Mouse (Mus musculus) forebrain, embryonic 13.5 days (tissue): ENCODE results near the gene 4921507P07Rik. TPM values are rescaled to one million over a fixed set of nuclear protein-coding genes. Genes with fewer than 3 reads are reported as not detected.
A peak's percentile ranks its signal among the peaks of the same experiment; 100 is the strongest.
"Not testable (repeated sequence)": the region's sequence is repeated elsewhere in the genome, so short reads cannot be mapped to it uniquely, and the experiment has no call there.

Experiments used
- ATAC-seq: fragments of 200-750 bp; cut with Nextera tagmentation; 2 replicates; pipeline ENCODE4 v1.8.0; 2017
- H3K27ac ChIP-seq: fragments of 300-500 bp; sonication (generic); 2 replicates; pipeline ENCODE4 v1.5.1; 2015; ENCODE audit warnings: inconsistent platforms, mild to moderate bottlenecking, moderate library complexity
- H3K27me3 ChIP-seq: fragments of 300-500 bp; sonication (generic); 2 replicates; pipeline ENCODE4 v1.6.1; 2015; ENCODE audit warnings: mild to moderate bottlenecking, inconsistent platforms
- H3K36me3 ChIP-seq: fragments of 300-500 bp; sonication (generic); 2 replicates; pipeline ENCODE4 v1.6.1; 2015; ENCODE audit warnings: mild to moderate bottlenecking, inconsistent platforms; ENCODE audit not compliant: poor library complexity, severe bottlenecking
- H3K4me1 ChIP-seq: fragments of 300-500 bp; sonication (generic); 2 replicates; pipeline ENCODE4 v1.6.1; 2015; ENCODE audit warnings: inconsistent platforms
- H3K4me2 ChIP-seq: fragments of 300-500 bp; sonication (generic); 2 replicates; pipeline ENCODE4 v1.6.1; 2015; ENCODE audit warnings: inconsistent platforms, mild to moderate bottlenecking, moderate library complexity
- H3K4me3 ChIP-seq: fragments of 300-500 bp; sonication (generic); 2 replicates; pipeline ENCODE4 v1.5.1; 2015; ENCODE audit warnings: mild to moderate bottlenecking, inconsistent platforms
- H3K9ac ChIP-seq: fragments of 300-500 bp; sonication (generic); 2 replicates; pipeline ENCODE4 v1.6.1; 2015; ENCODE audit warnings: mild to moderate bottlenecking, inconsistent platforms
- H3K9me3 ChIP-seq: fragments of 300-500 bp; sonication (generic); replicated peaks from 2 replicates; pipeline ENCODE4 v1.6.1; 2016; ENCODE audit warnings: inconsistent platforms
- WGBS: fragments of 180-500 bp; shearing (Covaris S2); methylation state at CpG from one replicate; pipeline ENCODE4 v1.1.7; 2015; 5-methylcytosine and 5-hydroxymethylcytosine counted together
- polyA plus RNA-seq: library from polyadenylated mRNA; unstranded; fragments of >200 nt; fragmentation: Nextera tagmentation; extraction: Ambion mirVana; gene quantifications from 2 replicates; pipeline ENCODE4 v1.2.1, GENCODE M21; 2015

4921507P07Rik gene
- polyA plus RNA-seq, 1 experiment from 2014 or later: 0.62 TPM

GRCm38 (mm10) chr6:50588251-50588650 lies 8.2 kb downstream of the 4921507P07Rik start:
- H3K9ac ChIP-seq: no peak overlapping the region
- H3K9me3 ChIP-seq: no peaks in the 10 kb centered on the region
- H3K27me3 ChIP-seq: no peaks in the 10 kb centered on the region
- 95% methylated on average over 1 of the region's 1 CpGs for WGBS
- no peak overlapping the region for H3K4me2 ChIP-seq
- H3K4me3 ChIP-seq: no peak overlapping the region
- no peak for ATAC-seq
- H3K27ac ChIP-seq: no peak overlapping the region
- no peaks in the 10 kb centered on the region for H3K36me3 ChIP-seq
- no peaks in the 10 kb centered on the region for H3K4me1 ChIP-seq

- H3K4me2 ChIP-seq: no peak overlapping the region
Observed at GRCm38 (mm10) chr6:50587412-50587811, 9.0 kb downstream of the 4921507P07Rik start.

DNA sequence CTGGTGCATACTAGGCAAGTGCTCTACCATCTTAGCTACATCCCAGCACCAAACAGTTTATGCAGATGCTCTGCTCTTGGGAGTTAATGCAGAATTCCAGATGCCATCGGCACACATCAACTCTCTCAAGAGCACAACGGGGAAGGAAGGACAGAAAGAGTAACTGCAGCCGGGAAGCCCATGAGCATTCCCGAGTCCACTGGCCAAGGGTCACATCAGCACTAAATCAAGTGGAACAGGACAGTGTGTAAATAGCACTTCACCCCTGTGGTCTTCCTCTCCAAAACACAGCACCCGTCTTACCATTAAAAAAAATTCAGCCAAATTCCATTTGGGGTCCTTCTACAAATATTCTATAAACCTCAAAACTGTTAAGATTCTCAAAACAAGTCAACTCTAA lies 10.1 kb downstream of the 4921507P07Rik start:
- H3K27me3 ChIP-seq: no peaks in the 10 kb centered on the region
- no peak overlapping the region for H3K4me2 ChIP-seq
- 90% methylated on average over 5 of the region's 5 CpGs for WGBS
- H3K4me3 ChIP-seq: no peak overlapping the region
- no peak overlapping the region for H3K9ac ChIP-seq
- H3K27ac ChIP-seq: no peak overlapping the region
- H3K36me3 ChIP-seq: no peaks in the 10 kb centered on the region
- no peaks in the 10 kb centered on the region for H3K9me3 ChIP-seq
- ATAC-seq: no peak
- H3K4me1 ChIP-seq: no peaks in the 10 kb centered on the region

More at GRCm38 (mm10) chr6:50587412-50587811, 9.0 kb downstream of the 4921507P07Rik start:
- Histone ChIP-seq H3K4me3 (no peak overlapping the region), H3K27ac (no peak overlapping the region), H3K9me3 (no peaks in the 10 kb centered on the region), H3K4me1 (no peaks in the 10 kb centered on the region), H3K27me3 (no peaks in the 10 kb centered on the region), H3K36me3 (no peaks in the 10 kb centered on the region), H3K9ac (no peak overlapping the region)
- WGBS: 94% methylated on average over 2 of the region's 2 CpGs
- no peak for ATAC-seq

GRCm38 (mm10) chr6:50585733-50586132 lies 10.7 kb downstream of the 4921507P07Rik start:
- H3K27me3 ChIP-seq: no peaks in the 10 kb centered on the region
- H3K4me3 ChIP-seq: no peak overlapping the region
- no peaks in the 10 kb centered on the region for H3K4me1 ChIP-seq
- H3K4me2 ChIP-seq: no peak overlapping the region
- ATAC-seq: no peak
- 88% methylated on average over 7 of the region's 7 CpGs for WGBS
- H3K27ac ChIP-seq: no peak overlapping the region
- no peak overlapping the region for H3K9ac ChIP-seq
- no peaks in the 10 kb centered on the region for H3K36me3 ChIP-seq
- no peaks in the 10 kb centered on the region for H3K9me3 ChIP-seq

- H3K27me3 ChIP-seq: no peaks in the 10 kb centered on the region
- H3K4me3 ChIP-seq: no peak overlapping the region
- no peaks in the 10 kb centered on the region for H3K36me3 ChIP-seq
- peaks cover 6% of the 10 kb centered on the region for H3K4me1 ChIP-seq
- no peak overlapping the region for H3K9ac ChIP-seq
- H3K4me2 ChIP-seq: no peak overlapping the region
- H3K9me3 ChIP-seq: no peaks in the 10 kb centered on the region
- no peak overlapping the region for H3K27ac ChIP-seq
- WGBS: 79% methylated on average over 1 of the region's 1 CpGs
- no peak for ATAC-seq
Observed at GRCm38 (mm10) chr6:50571661-50572060, 24.8 kb downstream of the 4921507P07Rik start.

GRCm38 (mm10) chr6:50566997-50567255 lies 29.5 kb downstream of the 4921507P07Rik start:
- 17% methylated on average over 6 of the region's 6 CpGs for WGBS
- Histone ChIP-seq H3K4me2 (peak overlapping the region; percentile 82), H3K27me3 (no peaks in the 10 kb centered on the region), H3K36me3 (peaks cover 22% of the 10 kb centered on the region), H3K4me3 (peak overlapping the region; percentile 84), H3K9ac (peak overlapping the region; percentile 88), H3K9me3 (no peaks in the 10 kb centered on the region), H3K4me1 (peaks cover 13% of the 10 kb centered on the region), H3K27ac (peak overlapping the region; percentile 31)
- ATAC-seq: no peak

DNA sequence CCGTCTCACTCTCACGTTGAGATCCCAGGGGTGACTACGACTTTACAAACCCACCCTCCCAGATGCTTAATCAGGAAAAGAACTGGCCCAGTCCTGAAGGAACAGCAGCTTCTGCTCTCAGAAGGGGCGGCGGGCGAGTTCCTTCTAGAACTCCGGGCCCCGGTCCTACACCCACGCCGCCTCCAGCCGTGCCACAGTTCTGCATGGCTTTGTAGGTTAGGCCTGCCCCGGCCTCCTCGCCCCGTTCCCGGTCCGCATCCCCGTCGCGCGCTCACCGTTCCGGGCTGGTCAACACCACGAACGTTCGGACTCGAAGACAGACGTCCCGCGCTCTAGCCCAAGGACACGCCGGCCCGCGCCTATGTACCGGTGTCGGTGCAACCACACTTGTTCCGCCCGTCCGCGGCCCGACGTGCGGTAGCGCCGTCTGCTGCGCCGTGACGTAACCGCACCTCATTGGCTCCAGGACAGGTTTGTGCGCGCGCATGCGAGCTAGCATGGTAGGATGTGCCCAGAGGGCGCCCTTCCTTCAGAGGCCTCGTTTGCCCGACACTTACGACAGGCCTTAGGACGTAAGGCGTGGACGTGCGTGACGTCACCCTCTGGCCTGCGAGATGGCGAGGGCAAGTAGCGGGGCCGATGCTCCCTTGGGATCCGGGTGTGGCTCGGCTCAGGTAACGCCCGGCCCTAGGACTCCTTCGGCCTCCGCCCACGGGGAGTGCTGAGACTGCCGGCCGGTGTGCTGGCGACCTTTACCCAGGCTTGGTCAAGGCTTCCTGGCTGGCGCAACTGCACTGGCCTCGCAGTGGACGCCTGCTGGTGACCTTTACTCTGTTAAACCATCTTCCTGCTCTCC lies 30.1 kb downstream of the 4921507P07Rik start, which contains the start of gene Cycs:
TSS of gene Cycs (minus strand) at position 398 of the 856 bp plus-strand sequence.
- Histone ChIP-seq H3K9me3 (no peaks in the 10 kb centered on the region), H3K36me3 (peaks cover 22% of the 10 kb centered on the region), H3K4me1 (peaks cover 13% of the 10 kb centered on the region), H3K27ac (peak within 1 kb of the TSS; percentile 48), H3K4me3 (peak within 1 kb of the TSS; percentile 84), H3K4me2 (peak within 1 kb of the TSS; percentile 82), H3K27me3 (no peaks in the 10 kb centered on the region), H3K9ac (peak within 1 kb of the TSS; percentile 89)
- ATAC-seq: peak; percentile 99
- under 1% methylated on average over 78 of the region's 78 CpGs for WGBS

DNA sequence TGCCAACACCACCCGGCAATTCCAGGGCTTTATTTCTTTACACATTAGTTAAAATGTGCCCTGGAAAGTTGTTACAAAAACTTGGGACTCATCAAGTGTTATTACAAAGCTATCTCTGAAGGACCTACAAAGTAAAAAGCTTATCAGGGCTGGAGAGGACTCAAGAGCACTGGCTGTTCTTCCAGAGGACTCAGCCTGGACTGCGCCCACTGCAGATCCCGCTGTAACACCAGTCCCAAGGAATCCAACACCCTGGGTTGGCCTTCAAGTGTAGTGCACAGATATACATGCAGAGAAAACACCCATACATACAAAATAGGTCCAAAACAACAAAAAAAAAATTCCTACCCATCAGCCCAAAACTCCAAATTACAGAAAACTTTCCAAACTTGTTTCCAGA lies 32.8 kb downstream of the 4921507P07Rik start:
- H3K27ac ChIP-seq: no peak overlapping the region
- H3K27me3 ChIP-seq: no peaks in the 10 kb centered on the region
- H3K4me1 ChIP-seq: peaks cover 13% of the 10 kb centered on the region
- H3K36me3 ChIP-seq: peaks cover 22% of the 10 kb centered on the region
- ATAC-seq: no peak
- no peaks in the 10 kb centered on the region for H3K9me3 ChIP-seq
- H3K4me3 ChIP-seq: no peak overlapping the region
- H3K4me2 ChIP-seq: no peak overlapping the region
- no peak overlapping the region for H3K9ac ChIP-seq
- 95% methylated on average over 3 of the region's 3 CpGs for WGBS

- H3K27me3 ChIP-seq: no peaks in the 10 kb centered on the region
Observed at GRCm38 (mm10) chr6:50562421-50562820, 34.0 kb downstream of the 4921507P07Rik start.

DNA sequence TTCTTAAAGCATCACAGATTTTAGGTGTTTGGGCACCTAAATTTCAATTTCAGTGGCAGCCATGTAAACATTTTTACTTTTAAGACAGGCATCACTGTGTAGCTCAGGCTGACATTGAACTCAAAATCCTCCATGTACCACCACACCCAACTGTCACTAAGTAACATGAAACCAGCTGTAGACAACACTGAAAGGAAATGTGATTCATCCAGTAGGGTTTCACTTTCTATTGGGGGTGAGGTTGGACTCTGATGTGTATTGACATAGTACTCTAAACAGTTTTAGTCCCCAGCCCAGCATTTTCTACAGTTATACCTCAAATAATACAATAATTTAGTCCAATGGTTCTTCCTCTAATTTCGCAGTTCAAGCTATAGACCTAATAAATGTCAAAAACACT lies 35.7 kb downstream of the 4921507P07Rik start:
- H3K36me3 ChIP-seq: peaks cover 22% of the 10 kb centered on the region

More at GRCm38 (mm10) chr6:50562421-50562820, 34.0 kb downstream of the 4921507P07Rik start:
- H3K36me3 ChIP-seq: peaks cover 22% of the 10 kb centered on the region
- H3K9me3 ChIP-seq: no peaks in the 10 kb centered on the region
- H3K4me2 ChIP-seq: no peak overlapping the region
- no peak for ATAC-seq
- H3K27ac ChIP-seq: no peak overlapping the region
- no peak overlapping the region for H3K4me3 ChIP-seq
- H3K4me1 ChIP-seq: peaks cover 12% of the 10 kb centered on the region
- H3K9ac ChIP-seq: no peak overlapping the region
- WGBS: 97% methylated on average over 4 of the region's 4 CpGs

GRCm38 (mm10) chr6:50558877-50559276 lies 37.6 kb downstream of the 4921507P07Rik start:
- 91% methylated on average over 4 of the region's 4 CpGs for WGBS
- no peak for ATAC-seq
- H3K9me3 ChIP-seq: no peaks in the 10 kb centered on the region
- no peaks in the 10 kb centered on the region for H3K4me1 ChIP-seq
- H3K27ac ChIP-seq: no peak overlapping the region
- no peaks in the 10 kb centered on the region for H3K27me3 ChIP-seq
- H3K4me2 ChIP-seq: no peak overlapping the region
- no peak overlapping the region for H3K9ac ChIP-seq
- peaks cover 17% of the 10 kb centered on the region for H3K36me3 ChIP-seq
- H3K4me3 ChIP-seq: no peak overlapping the region

More for the DNA sequence above, 35.7 kb downstream of the 4921507P07Rik start:
- no peaks in the 10 kb centered on the region for H3K9me3 ChIP-seq
- H3K9ac ChIP-seq: no peak overlapping the region
- H3K27ac ChIP-seq: no peak overlapping the region
- WGBS: 97% methylated on average over 1 of the region's 1 CpGs
- no peak overlapping the region for H3K4me2 ChIP-seq
- H3K4me3 ChIP-seq: no peak overlapping the region
- peaks cover 6% of the 10 kb centered on the region for H3K4me1 ChIP-seq
- no peaks in the 10 kb centered on the region for H3K27me3 ChIP-seq
- no peak for ATAC-seq

DNA sequence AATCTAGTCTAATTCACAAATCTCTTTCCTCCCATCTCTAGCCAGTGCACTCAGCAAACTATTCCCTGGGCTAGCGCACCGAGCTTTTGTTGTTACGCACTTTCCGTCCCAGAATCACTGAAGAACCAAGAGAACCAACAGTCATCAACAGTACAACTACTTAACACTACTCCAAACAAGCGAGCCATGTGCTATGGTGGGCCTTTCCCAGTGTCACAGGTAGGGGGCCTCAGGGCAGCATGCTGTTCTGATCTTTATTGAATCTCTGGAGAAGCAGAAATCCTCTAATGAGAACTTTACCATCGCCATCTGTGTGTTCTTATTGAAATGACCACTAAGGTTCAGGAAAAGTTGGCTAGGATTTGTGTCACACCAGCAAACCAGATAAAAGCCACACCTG lies 38.9 kb downstream of the 4921507P07Rik start:
- 87% methylated on average over 6 of the region's 6 CpGs for WGBS
- 0 out of 2 replicates have a peak, but pooled peaks cover 5% of the 10 kb centered on the region for H3K36me3 ChIP-seq
- no peak overlapping the region for H3K27ac ChIP-seq
- no peaks in the 10 kb centered on the region for H3K9me3 ChIP-seq
- H3K4me3 ChIP-seq: no peak overlapping the region
- H3K4me2 ChIP-seq: no peak overlapping the region
- ATAC-seq: no peak
- H3K4me1 ChIP-seq: no peaks in the 10 kb centered on the region
- no peaks in the 10 kb centered on the region for H3K27me3 ChIP-seq
- H3K9ac ChIP-seq: no peak overlapping the region

GRCm38 (mm10) chr6:50554223-50554622 lies 42.2 kb downstream of the 4921507P07Rik start:
- H3K27me3 ChIP-seq, H3K4me3 ChIP-seq, ATAC-seq, H3K4me1 ChIP-seq, H3K27ac ChIP-seq, H3K9ac ChIP-seq, H3K4me2 ChIP-seq, H3K36me3 ChIP-seq, H3K9me3 ChIP-seq: not testable (repeated sequence)
- WGBS: 91% methylated on average over 2 of the region's 2 CpGs
